Mouse (Mus musculus) testis, adult 10 weeks (tissue): Measurements from ENCODE around the gene Gm21719. TPM values are rescaled to one million over a fixed set of nuclear protein-coding genes. Genes with fewer than 3 reads are reported as not detected.

Experiments
- polyA plus RNA-seq: library from polyadenylated mRNA; stranded (reverse); fragments of 350-450 nt; fragmentation: Illumina TruSeq; extraction: RNeasy Lipid Tissue Mini Kit (QIAGEN cat#74804); gene quantifications from one replicate; pipeline ENCODE4 v1.2.3, GENCODE M21; 2014; ENCODE audit warnings: low read depth, low replicate concordance

Gene Gm21719
- polyA plus RNA-seq, result not detected

GRCm38 (mm10) chrY:6682772-6683171, at the start of gene Gm21719:
Gene Gm21719, minus strand, starts transcription at chrY:6682872.

Other genes starting within 250 kb of the Gm21719 start
- 12.0 TPM for gene Gm28919, start 99.3 kb downstream of the Gm21719 start, polyA plus RNA-seq
- 1.5 TPM for gene Gm20830, start 235.4 kb upstream of the Gm21719 start, polyA plus RNA-seq